Mouse (Mus musculus) testis, adult 2 months (tissue): Measurements from ENCODE around the gene Epp13.

ENCODE experiments used
- CTCF ChIP-seq: fragments of 200-500 bp; IDR thresholded peaks from 2 replicates; pipeline ENCODE4 v1.5.1; 2012; ENCODE audit warnings: low read depth, mild to moderate bottlenecking, inconsistent platforms, low read length, moderate library complexity; ENCODE audit not compliant: control insufficient read depth, insufficient read depth, insufficient replicate concordance
- POLR2A ChIP-seq: fragments of 200-500 bp; IDR thresholded peaks from 2 replicates; pipeline ENCODE4 v1.6.1; 2012; ENCODE audit warnings: low read depth, mild to moderate bottlenecking, inconsistent platforms, low read length, moderate library complexity; ENCODE audit not compliant: control insufficient read depth

- peak; percentile 48; the same call in 1 of the 2 replicates for TF ChIP-seq CTCF
- TF ChIP-seq POLR2A = peak; percentile 46
These were observed 31.1 kb downstream of the Epp13 start for GRCm38 (mm10) chr7:6283451-6284075.
